Mouse (Mus musculus): ENCODE results near the gene Rad51b.

Rad51b gene

DNA sequence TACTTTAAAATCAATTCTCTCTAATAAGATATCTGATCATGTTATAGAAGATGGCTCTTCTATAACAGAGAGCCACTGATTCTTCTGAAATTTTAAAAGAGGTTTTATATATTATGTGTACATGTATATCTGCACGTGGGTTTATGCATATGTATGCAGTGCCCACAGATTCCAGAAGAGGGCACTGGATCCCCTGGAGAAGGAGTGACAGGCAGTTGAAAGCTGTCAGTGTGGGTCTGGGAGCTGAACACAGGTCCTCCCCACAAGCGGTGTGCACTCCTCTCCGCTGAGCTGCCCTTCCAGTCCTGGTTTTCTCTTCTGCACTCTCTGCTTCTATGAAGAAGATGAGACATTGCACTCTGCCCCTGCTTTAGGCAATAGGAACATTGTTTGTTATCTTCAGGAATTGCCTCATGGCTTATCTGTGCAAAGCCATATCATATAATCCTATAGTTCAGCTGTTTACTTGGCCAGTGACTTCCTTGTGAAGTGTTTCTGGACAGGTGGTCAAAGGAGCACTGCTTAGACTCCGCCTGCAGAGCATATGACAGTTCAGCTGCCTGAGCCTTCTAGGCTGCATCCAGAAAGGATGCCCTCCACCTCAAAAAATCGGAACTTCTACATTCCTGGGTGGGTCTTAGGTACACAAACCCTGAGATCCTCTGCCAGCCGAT lies 485.5 kb downstream of the Rad51b start:
- DNase-seq = no peak

DNA sequence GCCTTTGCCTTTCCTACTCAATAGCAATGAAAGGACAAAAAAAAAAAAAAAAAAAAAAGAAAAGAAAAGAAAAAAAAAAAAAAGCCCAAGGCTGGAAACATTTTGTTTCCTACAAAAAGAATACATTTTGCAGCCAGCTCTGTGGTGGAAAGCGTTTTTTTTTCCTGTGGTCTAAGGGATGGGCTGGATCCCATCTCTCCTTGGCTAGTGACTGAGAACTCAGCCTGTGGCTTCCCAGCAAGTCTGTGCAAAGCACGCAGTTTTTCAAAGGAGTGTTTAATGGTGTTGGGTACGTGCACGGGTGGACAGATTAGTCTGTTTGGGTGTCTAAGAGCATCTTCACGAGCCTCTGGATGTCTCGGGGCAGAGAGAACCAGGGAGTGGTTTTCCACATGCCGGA lies 487.1 kb downstream of the Rad51b start:
- DNase-seq = no peak

DNA sequence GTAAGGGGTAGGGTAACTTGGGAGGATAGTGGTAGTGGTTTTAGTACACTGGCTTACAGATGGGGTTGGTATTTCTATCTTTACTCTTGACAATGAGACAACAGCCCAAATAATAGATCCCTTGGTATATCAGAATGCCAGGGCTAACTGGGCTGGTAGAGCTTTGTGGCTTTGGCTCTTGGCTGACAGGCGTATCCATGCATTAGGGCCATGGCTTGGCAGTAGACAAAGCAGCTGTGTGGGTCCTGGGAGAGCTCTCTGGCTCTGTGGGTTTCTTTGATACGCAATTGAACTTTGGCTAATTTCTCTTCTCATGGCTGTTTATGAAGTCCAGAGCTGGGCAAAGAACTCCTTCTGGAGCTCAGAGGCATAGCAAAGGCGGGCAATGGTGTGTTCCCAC lies 488.6 kb downstream of the Rad51b start:
- no peak for DNase-seq

DNA sequence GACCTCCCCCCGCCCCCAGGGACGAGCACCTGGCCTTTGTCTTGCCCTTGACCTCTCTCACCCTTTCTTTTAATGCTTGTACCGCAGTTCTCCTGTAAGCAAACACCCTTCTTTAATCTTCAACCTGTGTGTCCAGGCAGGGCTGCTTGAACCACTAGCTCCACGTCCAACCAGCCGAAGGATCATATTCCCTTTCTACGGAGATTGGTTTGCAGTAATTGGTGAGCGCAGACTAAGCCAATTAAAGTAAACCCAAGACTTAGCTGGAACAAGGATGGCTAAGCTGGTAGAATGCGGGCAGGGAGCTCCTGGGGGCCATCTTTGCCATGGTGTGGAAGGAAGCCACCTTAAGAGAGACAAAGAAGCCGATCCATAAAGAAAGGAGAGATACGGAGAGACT lies 490.5 kb downstream of the Rad51b start:
- no peak for DNase-seq

DNA sequence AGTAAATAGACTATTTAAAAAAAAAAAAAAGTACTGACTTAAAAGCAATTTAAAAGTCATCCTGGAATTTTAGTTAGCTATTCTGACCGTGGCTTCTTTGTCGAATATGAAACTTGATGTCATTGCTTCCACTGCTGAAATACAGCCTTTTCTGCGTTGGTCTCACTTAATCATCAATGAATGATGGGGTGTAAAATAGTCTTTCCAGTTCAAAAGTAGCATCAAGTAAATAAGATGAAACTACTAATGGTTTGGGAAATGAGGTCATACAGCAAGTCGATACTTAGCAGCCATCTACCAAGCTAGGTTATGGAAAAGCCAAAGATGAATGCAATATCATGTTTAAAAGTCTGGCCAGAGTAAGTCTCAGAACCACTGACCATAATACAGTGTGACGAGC lies 491.3 kb downstream of the Rad51b start:
- no peak for DNase-seq

DNA sequence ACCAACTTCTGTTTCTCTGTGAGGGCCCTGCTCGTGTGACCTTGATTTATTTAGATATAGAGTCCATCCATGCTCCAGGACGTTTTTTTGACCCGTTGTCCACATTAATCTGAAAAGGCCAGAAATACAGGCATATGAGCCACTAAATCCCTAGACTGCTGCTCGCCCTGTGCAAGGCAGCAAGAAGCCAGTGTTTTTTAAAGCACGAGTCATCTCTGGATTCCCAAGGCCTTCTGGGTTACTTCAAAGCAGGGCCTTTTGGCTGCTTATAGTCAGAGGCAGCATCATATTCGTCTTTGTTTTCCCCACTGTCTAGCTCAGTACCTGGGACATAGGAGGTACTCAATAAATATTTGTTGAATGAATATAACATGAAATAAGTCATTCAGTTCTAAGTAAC lies 492.4 kb downstream of the Rad51b start:
- DNase-seq = no peak

DNA sequence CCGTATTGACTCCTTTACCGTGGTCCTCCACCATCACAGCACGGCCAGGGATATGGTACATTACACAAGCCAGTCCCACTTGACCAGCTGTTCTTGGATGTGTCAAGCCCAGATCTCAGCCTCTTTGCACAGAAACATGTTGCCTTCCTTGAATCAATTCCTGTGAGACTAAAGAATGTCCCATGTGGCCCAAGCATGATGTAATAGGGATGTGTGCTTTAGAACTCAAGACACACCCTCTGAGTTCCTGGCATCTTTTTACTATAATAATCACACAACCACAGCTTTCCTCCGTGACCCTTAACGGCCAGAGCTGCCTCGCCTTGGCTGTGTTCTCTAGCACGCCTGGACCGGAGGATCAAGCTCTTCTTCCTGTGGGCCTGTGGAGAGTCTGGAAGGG lies 496.3 kb downstream of the Rad51b start:
- no peak for DNase-seq

DNA sequence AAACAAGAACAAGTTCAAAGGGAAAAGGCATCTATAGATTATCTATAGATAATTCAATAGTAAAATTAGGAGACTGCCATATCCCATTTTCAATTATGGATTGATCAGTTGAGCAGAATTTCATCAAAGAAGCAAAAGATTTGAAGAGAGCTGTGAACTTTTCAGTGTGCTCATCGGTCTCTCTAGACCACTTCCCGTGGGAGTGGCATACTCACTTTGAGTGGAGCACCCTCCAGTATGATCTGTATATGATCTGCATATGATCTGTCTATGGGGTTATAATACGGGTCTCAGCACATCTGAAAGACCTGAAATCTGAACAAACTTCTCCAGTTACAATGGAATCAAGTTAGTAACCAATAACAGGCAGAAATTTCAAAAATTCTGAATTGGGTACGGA lies 497.7 kb downstream of the Rad51b start:
- DNase-seq = no peak

DNA sequence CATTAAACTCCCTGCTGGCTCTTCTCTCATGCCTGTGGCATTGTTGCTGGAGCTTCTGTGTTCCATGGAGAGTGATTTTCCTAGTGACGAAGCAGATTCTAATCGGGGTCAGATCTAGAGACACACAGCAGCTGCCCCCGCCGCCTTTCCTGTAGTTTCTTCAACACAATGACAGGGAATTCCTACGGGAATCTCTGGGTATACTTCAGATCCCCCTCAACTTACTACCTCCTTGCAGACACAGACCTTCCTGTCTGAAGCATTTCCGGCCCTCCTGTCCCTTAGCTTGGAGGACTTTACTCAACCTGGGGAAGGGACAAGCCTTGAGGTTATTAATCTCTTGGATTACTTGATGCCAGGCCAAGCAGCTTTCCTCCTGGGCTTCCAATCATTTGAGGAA lies 499.2 kb downstream of the Rad51b start:
- DNase-seq = no peak

DNA sequence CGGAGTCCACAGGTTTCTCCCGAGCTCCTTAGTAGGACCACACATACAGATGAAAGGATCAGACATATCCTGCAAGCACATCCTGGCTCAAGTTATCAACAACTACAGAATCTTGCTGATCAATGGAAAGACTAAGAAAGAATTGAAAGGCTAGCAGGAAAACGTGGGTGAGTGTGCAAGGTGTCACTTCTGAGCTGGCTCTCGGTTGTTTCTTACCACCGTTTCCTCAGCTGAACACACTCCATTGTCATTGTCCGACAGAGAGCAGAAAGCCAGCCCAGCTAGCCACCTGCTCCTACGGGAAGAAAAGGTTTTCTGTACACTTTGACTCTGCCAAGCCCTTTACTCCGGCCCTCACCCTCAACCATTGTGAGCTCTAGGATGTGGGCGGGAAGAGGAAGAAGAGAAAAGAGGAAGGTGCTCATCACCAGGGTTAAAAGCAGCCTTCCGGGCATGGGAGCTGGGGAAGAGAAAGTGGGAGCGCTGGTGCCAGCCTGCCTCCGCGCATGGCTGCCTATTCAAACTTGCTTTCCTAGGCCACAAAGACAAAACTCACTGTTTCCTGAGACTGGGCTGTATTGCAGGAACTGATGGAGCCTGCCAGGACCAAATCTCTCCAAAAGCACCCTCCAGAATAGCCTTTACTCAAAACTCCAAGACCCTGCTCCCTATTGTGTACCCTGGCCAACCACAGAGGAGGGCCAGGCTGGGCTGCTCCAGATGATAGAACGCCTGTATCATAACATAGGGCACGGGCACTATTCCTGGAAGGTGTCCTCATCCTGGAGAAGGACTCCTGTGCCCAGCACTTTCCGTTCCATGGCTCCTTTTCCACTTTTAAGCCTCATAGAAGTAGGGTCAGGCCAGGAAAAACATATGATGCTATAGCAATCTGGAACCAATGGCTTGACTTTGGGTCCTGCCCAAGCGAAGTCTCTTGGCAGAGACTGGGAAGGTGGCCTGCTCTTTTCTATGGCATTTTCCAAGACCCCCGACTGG lies 500.0 kb downstream of the Rad51b start:
- DNase-seq = no peak

DNA sequence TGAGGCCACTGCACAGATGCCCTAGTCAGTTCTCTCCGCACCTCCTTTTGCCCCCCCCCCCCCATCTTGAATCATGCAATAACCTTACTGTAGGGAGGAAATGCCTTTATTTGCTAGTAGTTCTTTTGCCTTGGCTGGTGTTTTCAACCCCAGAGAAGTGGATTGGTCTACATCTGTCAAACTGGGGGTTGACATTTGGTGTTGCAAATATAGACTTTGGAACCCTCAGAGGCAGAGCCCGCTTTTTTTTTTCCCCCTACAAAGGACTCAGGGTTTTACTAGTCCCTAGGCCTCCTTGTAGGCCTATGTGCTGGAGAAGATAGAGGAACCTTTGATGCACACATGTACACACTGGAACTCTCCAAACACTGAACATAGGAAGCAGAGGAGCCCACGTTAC lies 501.4 kb downstream of the Rad51b start:
- DNase-seq = no peak

DNA sequence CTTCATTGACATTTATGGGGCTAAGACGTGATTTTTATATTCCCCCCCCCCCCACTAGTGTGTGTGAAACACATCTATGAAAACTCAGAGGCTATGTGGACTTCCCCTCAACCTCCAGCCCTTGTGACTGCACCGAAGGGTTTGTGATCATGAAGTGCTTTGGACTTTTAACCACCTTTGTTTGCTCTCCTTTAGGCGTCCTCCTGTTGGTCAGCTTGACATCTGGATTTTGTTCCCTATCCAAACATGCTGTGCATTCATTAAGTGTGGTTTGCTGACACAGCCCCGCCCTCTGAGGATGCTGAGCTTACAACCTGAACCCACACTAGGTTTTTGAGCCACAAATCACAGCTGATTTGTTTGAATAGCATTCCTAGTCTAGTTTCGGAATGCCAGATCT lies 502.3 kb downstream of the Rad51b start:
- no peak for DNase-seq

DNA sequence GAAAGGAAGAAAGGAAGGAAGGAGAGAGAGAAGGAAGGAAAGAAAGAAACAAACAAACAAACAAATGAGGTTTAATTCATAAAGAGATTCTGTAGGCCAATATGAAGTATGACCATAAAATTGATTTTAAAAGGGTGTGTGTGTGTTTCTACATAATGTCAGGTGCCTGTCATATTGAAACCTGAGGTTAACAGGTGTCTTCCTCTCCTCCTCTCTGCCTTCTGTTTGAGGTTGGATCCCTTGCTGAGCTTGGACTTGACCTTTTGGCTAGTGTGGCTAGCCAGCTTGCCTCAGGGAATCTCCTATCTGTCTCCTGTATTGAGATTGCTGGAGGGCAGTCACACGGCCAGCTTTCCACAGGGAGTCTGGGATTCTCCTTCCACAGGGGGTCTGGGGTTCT lies 506.6 kb downstream of the Rad51b start:
- no peak for DNase-seq

DNA sequence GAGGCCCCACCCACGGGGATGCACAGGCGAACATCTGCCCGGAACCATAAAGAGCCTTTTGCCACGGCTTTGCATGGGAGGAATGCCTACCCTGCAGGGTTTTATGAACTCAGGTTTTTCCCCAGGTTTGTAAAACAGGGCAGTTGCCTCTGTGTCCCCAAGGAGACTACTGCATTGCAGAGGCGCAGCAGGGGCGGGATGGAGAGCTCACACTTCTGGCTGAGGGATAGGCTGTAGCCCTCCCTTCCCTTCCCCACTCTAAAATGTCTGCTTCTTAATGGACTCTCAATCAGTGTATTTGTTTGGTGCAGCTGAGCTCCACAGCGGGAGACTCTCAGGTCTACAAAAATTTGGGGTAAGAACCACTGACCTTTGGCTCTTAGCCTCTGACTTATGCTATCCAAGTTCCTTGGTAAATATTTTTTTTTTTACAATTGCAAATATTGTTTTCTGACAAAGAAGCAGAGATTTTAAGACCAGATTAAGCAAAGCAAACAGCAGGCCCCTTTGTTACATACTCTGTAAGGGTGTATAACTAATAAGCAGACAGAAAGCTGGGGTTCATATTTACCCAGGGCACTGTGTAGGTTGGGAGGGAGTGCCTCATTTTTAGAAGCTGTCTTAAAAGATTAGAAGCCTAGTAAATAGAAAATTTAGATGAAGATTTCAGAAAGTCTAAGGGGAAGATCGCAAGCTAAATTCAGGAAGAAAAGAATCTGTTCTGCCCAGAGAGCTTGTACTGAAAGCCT lies 507.9 kb downstream of the Rad51b start:
- DNase-seq = no peak

DNA sequence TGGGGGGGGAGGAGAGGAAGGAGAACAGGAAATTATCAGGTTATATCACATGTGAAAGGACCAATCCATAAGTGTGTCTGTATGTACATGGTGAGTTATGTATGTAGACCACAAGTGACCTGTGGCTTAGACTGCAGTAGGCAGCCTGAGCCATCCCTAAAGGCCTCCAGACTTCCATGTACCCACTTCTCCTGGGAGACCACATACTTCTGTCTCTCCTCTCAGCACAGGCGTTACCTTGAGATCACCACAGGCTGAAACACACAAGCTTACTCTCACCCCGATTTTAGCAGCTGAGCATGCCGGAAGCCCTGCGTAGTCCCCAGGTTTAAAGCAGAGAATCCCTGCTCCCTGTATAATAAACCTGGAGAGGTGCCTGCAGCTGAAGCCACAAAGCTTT lies 509.9 kb downstream of the Rad51b start:
- no peak for DNase-seq

DNA sequence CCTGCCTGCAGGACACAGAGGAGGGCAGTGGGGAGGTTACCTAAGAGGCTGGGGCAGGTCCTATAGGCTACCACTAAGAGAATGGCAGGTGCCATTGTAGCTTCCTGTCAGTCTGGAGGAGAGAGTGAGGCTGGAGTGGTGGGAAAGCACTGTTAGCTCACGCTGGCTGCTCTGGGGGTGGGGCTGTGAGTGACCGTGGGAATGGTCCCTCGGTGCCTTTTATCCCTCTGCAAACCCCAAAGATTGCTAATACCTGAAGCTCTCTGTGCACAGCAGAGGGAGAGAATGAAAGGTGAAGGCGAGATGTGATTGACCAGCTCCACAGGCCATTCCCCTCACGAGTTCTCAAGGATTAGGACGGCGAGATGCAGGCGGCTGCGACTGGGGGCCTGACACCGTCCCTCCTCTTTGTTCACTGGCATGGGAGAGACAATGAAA lies 510.3 kb downstream of the Rad51b start:
- DNase-seq = no peak

DNA sequence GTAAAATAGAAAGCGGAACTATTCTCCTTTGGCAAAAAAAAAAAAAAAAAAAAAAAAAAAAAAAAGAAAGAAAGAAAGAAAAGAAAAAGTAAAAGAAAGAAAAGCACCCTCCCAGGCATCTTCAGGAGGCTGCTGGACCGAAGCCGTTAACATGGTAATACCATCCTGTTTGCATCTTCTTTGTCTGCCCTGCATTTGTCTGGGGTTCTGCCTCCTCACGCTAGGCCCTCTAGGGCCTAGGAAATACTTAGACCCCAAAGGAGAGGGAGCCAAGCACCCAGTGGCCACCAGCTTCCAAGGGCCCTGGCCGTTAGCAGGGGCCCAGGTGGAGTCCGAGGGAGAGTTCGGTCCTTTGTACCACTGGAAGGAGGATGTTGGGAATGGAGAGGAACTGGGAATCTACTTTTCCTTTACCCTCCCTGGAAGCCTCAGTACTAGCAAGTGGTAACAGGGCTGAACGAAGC lies 510.9 kb downstream of the Rad51b start:
- no peak for DNase-seq

DNA sequence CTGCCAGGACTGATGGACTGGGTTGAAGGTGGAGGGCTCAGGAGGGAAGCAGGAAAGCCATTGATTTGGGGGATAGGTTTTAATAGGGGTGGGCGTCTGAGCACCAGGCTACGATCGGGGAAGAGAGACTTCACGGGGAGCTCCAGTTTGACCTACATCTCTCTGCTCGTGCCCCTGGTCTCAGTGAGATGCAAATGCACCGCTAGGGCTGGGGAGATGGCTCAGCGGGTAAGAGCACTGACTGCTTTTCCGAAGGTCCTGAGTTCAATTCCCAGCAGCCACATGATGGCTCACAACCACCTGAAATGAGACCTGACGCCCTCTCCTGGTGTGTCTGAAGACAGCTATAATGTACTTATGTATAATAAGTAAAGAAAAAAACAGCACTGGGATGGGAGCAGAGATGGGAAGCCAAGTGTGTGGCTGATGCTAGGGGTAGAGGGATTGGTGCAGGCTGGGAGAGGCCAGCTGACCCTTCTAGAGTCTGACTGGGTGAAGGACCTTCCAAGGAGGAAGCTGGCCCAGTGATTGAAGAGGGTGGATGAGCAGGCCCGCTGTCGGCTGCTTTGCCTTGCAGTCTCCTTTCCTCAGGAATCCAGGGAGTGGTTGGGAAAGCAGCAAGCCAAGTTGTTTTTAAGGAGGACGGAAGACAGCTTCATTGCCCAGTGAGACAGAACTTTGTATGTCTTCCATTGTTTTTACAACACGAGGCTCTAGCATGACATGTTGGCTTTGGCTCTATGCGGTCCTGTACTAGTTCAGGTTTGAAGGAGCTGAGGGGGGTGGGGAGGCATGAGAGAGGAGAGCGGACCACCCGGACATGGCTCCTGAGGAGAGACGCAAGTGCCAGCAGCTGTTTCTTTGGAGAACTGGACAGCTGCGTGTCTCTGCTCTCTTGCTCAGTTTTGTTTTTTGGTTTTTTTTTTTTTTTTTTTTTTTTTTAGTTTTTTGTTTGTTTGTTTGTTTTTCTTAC lies 511.6 kb downstream of the Rad51b start:
- DNase-seq = no peak

DNA sequence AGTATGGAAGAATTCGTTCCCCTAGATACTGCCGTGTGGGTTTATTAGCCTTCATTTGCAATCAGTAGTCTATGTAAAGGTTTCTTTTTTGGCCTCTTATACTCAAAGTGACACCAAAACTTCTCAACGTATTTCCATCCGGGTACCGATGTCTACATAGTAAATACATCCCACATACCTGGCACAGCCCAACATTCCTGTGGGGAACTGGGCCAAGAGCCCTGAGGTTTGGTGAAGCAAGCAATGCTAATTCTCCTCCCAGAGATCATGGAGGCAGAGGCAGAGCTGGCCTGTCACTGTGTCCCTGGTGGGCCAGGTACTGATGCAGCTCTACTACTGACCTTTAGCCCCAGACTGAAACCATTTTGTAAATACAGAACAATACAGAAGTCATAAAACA lies 512.4 kb downstream of the Rad51b start:
- DNase-seq = no peak

DNA sequence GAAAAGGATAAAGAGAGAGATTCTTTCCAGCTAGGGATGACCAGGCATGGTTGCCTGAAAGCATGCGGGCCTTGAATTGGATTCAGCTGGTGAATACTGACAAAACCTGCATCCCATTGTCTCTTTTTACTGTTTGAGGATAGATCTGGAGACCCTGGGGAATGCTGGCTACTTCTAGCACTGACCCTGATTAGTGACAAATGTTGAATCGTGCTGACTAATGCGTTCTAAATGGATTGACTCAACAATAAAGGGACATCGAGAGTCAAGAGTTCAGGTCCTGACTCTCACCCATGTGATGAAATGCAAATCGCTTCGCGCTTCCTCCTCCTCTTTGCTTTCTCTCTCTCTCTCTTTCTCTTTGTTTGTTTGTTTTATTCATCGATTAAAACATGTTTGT lies 515.3 kb downstream of the Rad51b start:
- DNase-seq = no peak

DNA sequence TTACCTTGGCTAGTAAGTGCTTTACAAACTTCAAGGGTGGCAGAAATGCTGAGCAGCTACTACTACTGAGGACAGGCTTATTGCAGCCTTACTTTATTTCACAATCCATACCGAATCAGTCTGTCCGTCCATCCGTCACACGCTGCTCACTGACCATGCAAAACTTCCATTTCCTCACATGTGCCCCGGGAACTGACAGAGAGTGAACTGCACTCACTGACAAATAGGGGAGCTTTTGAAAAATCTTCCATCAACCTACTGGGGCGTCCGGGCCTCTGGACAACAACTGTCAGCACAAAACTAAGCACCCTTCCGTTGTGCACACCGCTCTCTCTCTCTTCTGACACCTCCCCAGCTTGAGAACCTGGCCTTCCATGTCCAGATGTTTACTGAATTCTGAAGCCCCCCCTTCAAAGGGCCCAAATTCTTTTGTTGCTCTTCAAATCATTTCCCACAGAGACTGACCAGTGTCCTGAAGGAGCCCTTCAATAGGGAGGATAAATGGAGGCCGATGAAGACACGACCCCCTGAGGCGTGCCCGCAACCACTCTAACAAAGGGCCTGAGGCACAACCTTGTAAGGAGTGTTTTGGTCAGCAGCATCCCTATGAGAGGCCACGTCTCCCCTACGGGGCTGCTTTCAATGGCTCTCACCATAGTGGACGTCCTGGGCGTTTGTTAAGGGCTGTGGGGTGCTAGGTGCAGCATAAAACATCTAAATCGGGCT lies 515.9 kb downstream of the Rad51b start:
- no peak for DNase-seq

Data from thymus, adult 18-20 months (tissue).